Mouse (Mus musculus) B cell, adult 2 months (primary cell): Measurements from ENCODE around the gene Dynll1.
"Not testable (repeated sequence)": the region's sequence is repeated elsewhere in the genome, so short reads cannot be mapped to it uniquely, and the experiment has no call there.

Experiments
- DNase-seq, 2 experiments: peaks; one replicate each; pipeline ENCODE4 v3.0.0; 2022

Dynll1 gene

GRCm38 (mm10) chr5:115312354-115312753, 11.6 kb upstream of the Dynll1 start:
- DNase-seq, result no peak

GRCm38 (mm10) chr5:115302190-115302589, 1.4 kb upstream of the Dynll1 start:
- not testable (repeated sequence) for DNase-seq

DNA sequence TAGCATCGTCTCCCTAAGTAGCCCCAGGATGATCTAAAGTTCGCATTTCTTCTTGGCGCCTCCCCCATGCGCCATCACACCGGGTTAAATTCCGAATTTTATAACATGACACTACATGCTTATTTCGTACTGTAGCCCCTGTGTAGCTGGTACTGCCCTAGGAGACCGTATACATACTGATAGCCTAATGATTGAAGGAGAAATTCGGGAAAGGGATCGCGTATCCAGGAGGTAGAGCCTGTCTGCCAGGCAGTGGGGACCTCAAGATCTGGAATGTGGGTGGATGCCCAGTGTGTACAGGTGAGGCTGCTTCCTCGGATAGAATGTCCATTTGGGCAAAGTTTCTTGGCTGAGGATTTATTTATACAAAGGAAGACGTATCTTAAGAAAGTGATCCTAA, 816 bp upstream of the Dynll1 start:
- peak in 1 of 2 experiments; percentile 6 for DNase-seq

DNA sequence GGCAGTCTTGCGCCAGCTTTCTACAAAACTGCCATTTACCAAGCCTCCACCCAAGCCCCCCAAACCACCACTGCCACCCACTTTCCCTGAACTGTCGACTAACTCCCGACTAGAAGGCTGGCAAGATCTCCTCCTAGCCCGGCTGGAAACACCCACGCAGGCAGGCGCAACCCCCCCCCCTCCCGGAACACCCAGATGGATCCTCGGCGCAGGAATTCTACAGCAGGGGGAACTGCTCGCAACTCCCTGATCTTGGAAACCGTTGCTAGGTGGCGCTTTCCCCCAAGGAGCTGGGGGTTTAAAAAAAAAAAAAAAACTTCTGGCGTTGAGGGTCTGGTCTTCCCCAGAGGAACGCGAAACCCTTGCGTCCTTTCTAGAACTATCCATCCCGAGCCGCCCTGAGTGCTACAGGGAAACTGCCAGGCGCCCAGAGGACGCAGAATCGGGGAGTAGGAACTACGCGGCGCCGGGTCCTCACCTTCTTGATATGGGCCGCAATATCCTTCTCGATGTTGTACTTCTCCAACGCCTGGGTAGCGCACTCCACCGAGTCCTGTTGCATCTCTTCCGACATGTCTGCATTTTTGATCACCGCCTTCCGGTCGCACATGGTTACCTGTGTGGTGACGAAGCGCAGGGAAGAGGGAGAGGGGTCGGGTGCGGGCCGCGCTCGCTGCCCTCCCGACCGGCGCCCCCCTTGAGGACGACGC, 609 bp downstream of the Dynll1 start:
- DNase-seq, result no peak

GRCm38 (mm10) chr5:115296347-115296746, 4.5 kb downstream of the Dynll1 start:
- DNase-seq, result no peak

- peak; percentile 39 to 51 for DNase-seq
Observed at GRCm38 (mm10) chr5:115294173-115294572, 6.6 kb downstream of the Dynll1 start.

GRCm38 (mm10) chr5:115284735-115285134, 16.1 kb downstream of the Dynll1 start:
- DNase-seq, result peak; percentile 19 to 20

- DNase-seq, result peak in 1 of 2 experiments; percentile 51
Observed at GRCm38 (mm10) chr5:115280050-115280687, 20.6 kb downstream of the Dynll1 start.

- DNase-seq, result peak; percentile 89 to 90
Observed at GRCm38 (mm10) chr5:115279226-115280049, 21.4 kb downstream of the Dynll1 start, which contains the start of gene Coq5. Gene Coq5 (plus strand): TSS chr5:115279666.

- no peak for DNase-seq
Observed at GRCm38 (mm10) chr5:115278785-115279184, 22.0 kb downstream of the Dynll1 start.

- no peak for DNase-seq
Observed at GRCm38 (mm10) chr5:115278053-115278452, 22.7 kb downstream of the Dynll1 start.

GRCm38 (mm10) chr5:115275998-115276397, 24.8 kb downstream of the Dynll1 start:
- peak; percentile 55 to 68 for DNase-seq

- DNase-seq, result no peak
Observed at GRCm38 (mm10) chr5:115274771-115275170, 26.0 kb downstream of the Dynll1 start.

- no peak for DNase-seq
Observed at GRCm38 (mm10) chr5:115274353-115274752, 26.4 kb downstream of the Dynll1 start.

GRCm38 (mm10) chr5:115273549-115274135, 27.2 kb downstream of the Dynll1 start:
- no peak for DNase-seq

GRCm38 (mm10) chr5:115272812-115273548, 27.8 kb downstream of the Dynll1 start, which contains the start of gene Rnf10:
Gene Rnf10 (minus strand): TSS chr5:115272898.
- peak; percentile 98 to 99 for DNase-seq

- DNase-seq, result peak; percentile 38 to 46
Observed at GRCm38 (mm10) chr5:115271931-115272811, 28.6 kb downstream of the Dynll1 start.

GRCm38 (mm10) chr5:115269969-115270368, 30.8 kb downstream of the Dynll1 start:
- DNase-seq, result no peak

GRCm38 (mm10) chr5:115268266-115268665, 32.5 kb downstream of the Dynll1 start:
- DNase-seq, result no peak

DNA sequence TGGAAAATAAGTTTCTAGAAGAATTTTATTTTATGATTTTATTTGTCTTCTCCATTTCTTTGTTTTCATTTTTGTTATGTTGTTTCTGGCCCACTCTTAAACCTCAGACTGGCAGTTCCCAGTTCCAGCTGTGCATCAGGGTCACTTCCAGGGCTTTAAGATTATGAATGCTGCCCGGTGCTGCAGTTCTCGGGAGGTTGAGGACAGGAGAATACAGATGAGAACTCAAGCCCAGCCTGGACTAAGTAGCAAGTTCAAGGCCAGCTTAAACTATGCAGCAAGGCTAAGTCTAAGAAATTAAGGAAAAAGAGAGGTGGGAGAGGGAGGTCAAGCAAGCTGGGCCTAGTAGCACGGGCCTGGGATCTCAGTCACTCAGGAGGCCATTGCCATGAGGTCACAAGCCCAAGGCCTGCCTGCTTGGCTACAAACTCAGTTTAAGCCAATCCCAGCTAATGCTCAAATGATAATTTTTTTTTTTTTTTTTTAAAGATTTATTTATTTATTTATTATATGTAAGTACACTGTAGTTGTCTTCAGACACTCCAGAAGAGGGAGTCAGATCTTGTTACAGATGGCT, 33.2 kb downstream of the Dynll1 start:
- no peak for DNase-seq
